Mouse (Mus musculus) heart, postnatal 0 days (tissue): ENCODE measurements around the gene Ino80b.

Source experiments
- CTCF ChIP-seq: IDR thresholded peaks from 2 replicates; pipeline ENCODE4 v1.5.1; 2016; ENCODE audit warnings: antibody characterized with exemption, control low read depth, low read depth
- EP300 ChIP-seq: IDR thresholded peaks from 2 replicates; pipeline ENCODE4 v1.6.1; 2016; ENCODE audit warnings: antibody characterized with exemption, low read depth

DNA sequence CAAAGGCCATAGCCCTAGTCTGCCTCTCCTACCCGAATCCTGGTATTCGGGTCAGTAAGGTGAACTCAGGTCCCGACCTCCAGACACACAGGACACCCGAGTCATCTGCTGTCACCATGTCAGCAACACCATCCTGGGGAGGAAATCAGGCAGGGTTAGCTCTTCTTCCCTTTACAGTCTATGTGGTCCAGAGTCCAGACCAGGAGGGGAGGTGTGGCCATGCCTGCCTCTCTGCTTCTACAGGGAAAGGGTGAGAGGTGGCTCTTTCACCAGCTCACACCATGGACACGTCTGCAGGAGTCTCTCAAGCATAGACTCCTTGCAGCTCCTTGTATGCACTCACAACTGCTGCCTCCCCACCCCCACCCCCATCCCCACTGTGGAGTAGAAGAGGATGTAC is 28.3 kb upstream of the Ino80b start:
- TF ChIP-seq CTCF (no peak), EP300 (no peak)
